Mouse (Mus musculus) kidney, postnatal 0 days (tissue): Measurements from ENCODE around the gene Pex7. TPM values are rescaled to one million over a fixed set of nuclear protein-coding genes. Genes with fewer than 3 reads are reported as not detected.

Source experiments
- ATAC-seq: fragments of 200-750 bp; cut with Nextera tagmentation; replicated peaks from 2 replicates; pipeline ENCODE4 v1.8.0; 2017; ENCODE audit warnings: low read depth, moderate number of reproducible peaks, moderate TSS enrichment, moderate library complexity; ENCODE audit not compliant: low FRiP score
- DNase-seq: peaks from one replicate; pipeline ENCODE4 v3.0.0-alpha.2; 2016; ENCODE audit warnings: low spot score
- H3K27ac ChIP-seq: fragments of 300-500 bp; sonication (generic); 2 replicates; pipeline ENCODE4 v1.5.1; 2014; ENCODE audit warnings: mild to moderate bottlenecking
- H3K27me3 ChIP-seq: fragments of 300-500 bp; sonication (generic); 2 replicates; pipeline ENCODE4 v1.6.1; 2014; ENCODE audit warnings: low read length, mixed read lengths; ENCODE audit not compliant: insufficient read depth
- H3K36me3 ChIP-seq: fragments of 300-500 bp; sonication (generic); 2 replicates; pipeline ENCODE4 v1.6.1; 2014; ENCODE audit warnings: low read length, mixed read lengths; ENCODE audit not compliant: insufficient read depth
- H3K4me1 ChIP-seq: fragments of 300-500 bp; sonication (generic); replicated peaks from 2 replicates; pipeline ENCODE4 v1.6.1; 2014; ENCODE audit warnings: antibody characterized with exemption, low read length, mixed read lengths; ENCODE audit not compliant: insufficient read depth
- H3K4me2 ChIP-seq: fragments of 300-500 bp; sonication (generic); 2 replicates; pipeline ENCODE4 v1.6.1; 2014; ENCODE audit warnings: mild to moderate bottlenecking, low read length, moderate library complexity, mixed read lengths
- H3K4me3 ChIP-seq: fragments of 300-500 bp; sonication (generic); replicated peaks from 2 replicates; pipeline ENCODE4 v1.5.1; 2014; ENCODE audit warnings: low read depth, low read length
- H3K9ac ChIP-seq: fragments of 300-500 bp; sonication (generic); 2 replicates; pipeline ENCODE4 v1.6.1; 2014; ENCODE audit warnings: low read depth, low read length
- H3K9me3 ChIP-seq: fragments of 300-500 bp; sonication (generic); replicated peaks from 2 replicates; pipeline ENCODE4 v1.6.1; 2016; ENCODE audit warnings: low read length, inconsistent platforms, mixed read lengths
- CTCF ChIP-seq: IDR thresholded peaks from 2 replicates; pipeline ENCODE4 v1.5.1; 2016; ENCODE audit warnings: antibody characterized with exemption, low read depth, mild to moderate bottlenecking, moderate library complexity
- WGBS: fragments of 180-500 bp; shearing (Covaris S2); extraction: QIAGEN DNeasy Blood & Tissue Kit; methylation state at CpG from one replicate; pipeline ENCODE4 v1.1.7; 2014; 5-methylcytosine and 5-hydroxymethylcytosine counted together
- polyA plus RNA-seq: library from polyadenylated mRNA; unstranded; fragments of >200 nt; fragmentation: Nextera tagmentation; extraction: Ambion mirVana; gene quantifications from 2 replicates; pipeline ENCODE4 v1.2.1, GENCODE M21; 2015

Pex7 gene
- polyA plus RNA-seq, 1 experiment from 2014 or later: 64.8 TPM

GRCm38 (mm10) chr10:19889908-19890307 is 17.6 kb downstream of the Pex7 start:
- H3K4me3 ChIP-seq: no peak overlapping the region
- DNase-seq: no peak
- no peak overlapping the region for H3K9ac ChIP-seq
- H3K9me3 ChIP-seq: no peaks in the 10 kb centered on the region
- no peak overlapping the region for H3K4me2 ChIP-seq
- H3K27me3 ChIP-seq: no peaks in the 10 kb centered on the region
- no peak for ATAC-seq
- peaks cover 10% of the 10 kb centered on the region; the same call in 1 of the 2 replicates for H3K36me3 ChIP-seq
- 90% methylated on average over 3 of the region's 3 CpGs for WGBS
- no peak overlapping the region for H3K27ac ChIP-seq
- H3K4me1 ChIP-seq: no peaks in the 10 kb centered on the region
- no peak for TF ChIP-seq CTCF

- no peak for TF ChIP-seq CTCF
- H3K9ac ChIP-seq: no peak overlapping the region
- 0 out of 2 replicates have a peak, but pooled peaks cover 6% of the 10 kb centered on the region for H3K36me3 ChIP-seq
- H3K4me3 ChIP-seq: no peak overlapping the region
- DNase-seq: no peak
- no peaks in the 10 kb centered on the region for H3K27me3 ChIP-seq
- no peaks in the 10 kb centered on the region for H3K4me1 ChIP-seq
- WGBS: 88% methylated on average over 3 of the region's 3 CpGs
- no peak overlapping the region for H3K4me2 ChIP-seq
- H3K9me3 ChIP-seq: no peaks in the 10 kb centered on the region
- no peak overlapping the region for H3K27ac ChIP-seq
- ATAC-seq: no peak
These were observed 21.2 kb downstream of the Pex7 start for GRCm38 (mm10) chr10:19886249-19886648.

- Histone ChIP-seq H3K9me3 (no peaks in the 10 kb centered on the region), H3K27ac (no peak overlapping the region), H3K4me2 (no peak overlapping the region), H3K4me3 (no peak overlapping the region), H3K36me3 (0 out of 2 replicates have a peak, but pooled peaks cover 6% of the 10 kb centered on the region), H3K4me1 (no peaks in the 10 kb centered on the region), H3K9ac (no peak overlapping the region), H3K27me3 (no peaks in the 10 kb centered on the region)
- 67% methylated on average over 4 of the region's 4 CpGs for WGBS
- ATAC-seq: no peak
- no peak for DNase-seq
- no peak for TF ChIP-seq CTCF
These were observed 23.1 kb downstream of the Pex7 start for GRCm38 (mm10) chr10:19884409-19884808.

GRCm38 (mm10) chr10:19880437-19880836 is 27.1 kb downstream of the Pex7 start:
- H3K27ac ChIP-seq: no peak overlapping the region
- H3K4me3 ChIP-seq: no peak overlapping the region
- no peak for DNase-seq
- H3K9me3 ChIP-seq: no peaks in the 10 kb centered on the region
- no peaks in the 10 kb centered on the region for H3K4me1 ChIP-seq
- no peak overlapping the region for H3K9ac ChIP-seq
- WGBS: 78% methylated on average over 3 of the region's 3 CpGs
- 0 out of 2 replicates have a peak, but pooled peaks cover 2% of the 10 kb centered on the region for H3K36me3 ChIP-seq
- no peak for ATAC-seq
- no peak for TF ChIP-seq CTCF
- no peaks in the 10 kb centered on the region for H3K27me3 ChIP-seq
- no peak overlapping the region for H3K4me2 ChIP-seq

GRCm38 (mm10) chr10:19879161-19879560 is 28.3 kb downstream of the Pex7 start:
- ATAC-seq (no peak), DNase-seq (no peak)
- Histone ChIP-seq H3K4me3 (no peak overlapping the region), H3K27ac (no peak overlapping the region), H3K4me1 (no peaks in the 10 kb centered on the region), H3K36me3 (0 out of 2 replicates have a peak, but pooled peaks cover 2% of the 10 kb centered on the region), H3K27me3 (no peaks in the 10 kb centered on the region), H3K9me3 (no peaks in the 10 kb centered on the region), H3K9ac (no peak overlapping the region), H3K4me2 (no peak overlapping the region)
- 48% methylated on average over 6 of the region's 6 CpGs for WGBS
- no peak for TF ChIP-seq CTCF

GRCm38 (mm10) chr10:19877679-19878078 is 29.8 kb downstream of the Pex7 start:
- no peaks in the 10 kb centered on the region for H3K4me1 ChIP-seq
- ATAC-seq: no peak
- H3K9ac ChIP-seq: no peak overlapping the region
- no peaks in the 10 kb centered on the region for H3K36me3 ChIP-seq
- H3K4me3 ChIP-seq: no peak overlapping the region
- H3K4me2 ChIP-seq: no peak overlapping the region
- no peak overlapping the region for H3K27ac ChIP-seq
- 85% methylated on average over 9 of the region's 9 CpGs for WGBS
- H3K27me3 ChIP-seq: no peaks in the 10 kb centered on the region
- no peaks in the 10 kb centered on the region for H3K9me3 ChIP-seq
- no peak for TF ChIP-seq CTCF
- DNase-seq: no peak

- no peak for ATAC-seq
- 87% methylated on average over 8 of the region's 8 CpGs for WGBS
- H3K27me3 ChIP-seq: no peaks in the 10 kb centered on the region
- no peak for TF ChIP-seq CTCF
- no peak for DNase-seq
- H3K27ac ChIP-seq: no peak overlapping the region
- H3K4me3 ChIP-seq: no peak overlapping the region
- H3K4me1 ChIP-seq: no peaks in the 10 kb centered on the region
- H3K4me2 ChIP-seq: no peak overlapping the region
- no peaks in the 10 kb centered on the region for H3K9me3 ChIP-seq
- H3K36me3 ChIP-seq: no peaks in the 10 kb centered on the region
- no peak overlapping the region for H3K9ac ChIP-seq
These were observed 30.2 kb downstream of the Pex7 start for GRCm38 (mm10) chr10:19877257-19877656.
